Mouse (Mus musculus) ES-E14 (cell line): ENCODE measurements at regions not wholly inside any gene's neighbourhood (a gene's known extent, or its start where the extent isn't known, plus 50 kb on each side); places are given as distances from the start of the nearest gene placed in this dataset.

Experiments used
- DNase-seq: peaks from one replicate; pipeline ENCODE4 v3.0.0-alpha.2; 2013; ENCODE audit warnings: low read depth, low spot score
- H3K27ac ChIP-seq: 2 replicates; pipeline ENCODE4 v1.5.1; 2012; ENCODE audit warnings: low read depth, mild to moderate bottlenecking, low read length, moderate library complexity, mixed read lengths; ENCODE audit not compliant: poor library complexity, insufficient read depth, severe bottlenecking
- H3K36me3 ChIP-seq: 2 replicates; pipeline ENCODE4 v1.6.1; 2012; ENCODE audit warnings: mild to moderate bottlenecking, low read length, moderate library complexity, mixed read lengths; ENCODE audit not compliant: control insufficient read depth, poor library complexity, insufficient read depth, severe bottlenecking
- H3K4me1 ChIP-seq, 2 experiments: fragments of 150-350 bp in 1 of 2; sonication (generic) in 1 of 2; 2 replicates each; pipeline ENCODE4 v1.6.1; 2012; ENCODE audit warnings: low read length in 2 of 2, mild to moderate bottlenecking in 1 of 2, mixed read lengths in 1 of 2; ENCODE audit not compliant: control insufficient read depth in 2 of 2, insufficient read depth in 2 of 2, poor library complexity in 1 of 2
- H3K4me3 ChIP-seq, 2 experiments: fragments of 150-350 bp in 1 of 2; sonication (generic) in 1 of 2; 2 replicates each; pipeline ENCODE4 v1.5.1; 2012; ENCODE audit warnings: low read length in 2 of 2, low read depth in 1 of 2, mild to moderate bottlenecking in 1 of 2, mixed read lengths in 1 of 2; ENCODE audit not compliant: insufficient read depth in 1 of 2, poor library complexity in 1 of 2, severe bottlenecking in 1 of 2
- H3K9ac ChIP-seq: 2 replicates; pipeline ENCODE4 v1.6.1; 2012; ENCODE audit warnings: low read depth, mild to moderate bottlenecking, low read length, mixed read lengths; ENCODE audit not compliant: poor library complexity, insufficient read depth, severe bottlenecking
- H3K9me3 ChIP-seq: fragments of 150-350 bp; sonication (generic); 2 replicates; pipeline ENCODE4 v1.6.1; 2012; ENCODE audit warnings: low read depth, mild to moderate bottlenecking, low read length; ENCODE audit not compliant: control insufficient read depth, insufficient read depth
- CHD2 ChIP-seq: IDR thresholded peaks from 2 replicates; pipeline ENCODE4 v1.6.1; 2014; ENCODE audit warnings: mild to moderate bottlenecking, low read depth, low read length, inconsistent platforms
- HCFC1 ChIP-seq: IDR thresholded peaks from 2 replicates; pipeline ENCODE4 v1.6.1; 2012; ENCODE audit warnings: low read length, inconsistent platforms, borderline replicate concordance; ENCODE audit not compliant: insufficient read depth
- MAFK ChIP-seq: IDR thresholded peaks from 2 replicates; pipeline ENCODE4 v1.6.1; 2014; ENCODE audit warnings: mild to moderate bottlenecking, low read depth, low read length, inconsistent platforms; ENCODE audit not compliant: insufficient read depth
- ZC3H11A ChIP-seq: IDR thresholded peaks from 2 replicates; pipeline ENCODE4 v1.6.1; 2012; ENCODE audit warnings: low read depth, mild to moderate bottlenecking, inconsistent platforms, low read length, borderline replicate concordance
- ZNF384 ChIP-seq: IDR thresholded peaks from 2 replicates; pipeline ENCODE4 v1.6.1; 2012; ENCODE audit warnings: low read depth, low read length, inconsistent platforms
- in situ Hi-C, 2 experiments: fragments of 600-800 bp; cut with MboI; formaldehyde crosslinking; loops; one replicate each; pipeline ENCODE4 v1.15.1; 2025; ENCODE audit warnings: low sequenced_read_pairs in 2 of 2, inconsistent platforms in 1 of 2; ENCODE audit not compliant: unreplicated experiment in 2 of 2

GRCm38 (mm10) chr15:52433639-52434038 is 1451.1 kb upstream of the Gm7489 start:
- no peaks in the 10 kb centered on the region for H3K4me1 ChIP-seq
- no peak overlapping the region for H3K4me3 ChIP-seq
- TF ChIP-seq HCFC1 (no peak), CHD2 (no peak), MAFK (no peak), ZC3H11A (no peak), ZNF384 (no peak)
- H3K9me3 ChIP-seq: no peaks in the 10 kb centered on the region
- in situ Hi-C loops: no loop called here
- H3K9ac ChIP-seq: no peak overlapping the region
- H3K36me3 ChIP-seq: no peaks in the 10 kb centered on the region
- DNase-seq: no peak
- no peak overlapping the region for H3K27ac ChIP-seq

- H3K36me3 ChIP-seq: no peaks in the 10 kb centered on the region
- no peak for DNase-seq
- no peak overlapping the region for H3K27ac ChIP-seq
- H3K9me3 ChIP-seq: no peaks in the 10 kb centered on the region
- no peak overlapping the region for H3K4me3 ChIP-seq
- no peak for TF ChIP-seq HCFC1
- no peak for TF ChIP-seq MAFK
- no peak for TF ChIP-seq ZC3H11A
- no peak for TF ChIP-seq CHD2
- TF ChIP-seq ZNF384: no peak
- in situ Hi-C loops: no loop called here
- H3K4me1 ChIP-seq: no peaks in the 10 kb centered on the region
- no peak overlapping the region for H3K9ac ChIP-seq
Observed at GRCm38 (mm10) chr15:52438403-52438802, 1446.3 kb upstream of the Gm7489 start.

DNA sequence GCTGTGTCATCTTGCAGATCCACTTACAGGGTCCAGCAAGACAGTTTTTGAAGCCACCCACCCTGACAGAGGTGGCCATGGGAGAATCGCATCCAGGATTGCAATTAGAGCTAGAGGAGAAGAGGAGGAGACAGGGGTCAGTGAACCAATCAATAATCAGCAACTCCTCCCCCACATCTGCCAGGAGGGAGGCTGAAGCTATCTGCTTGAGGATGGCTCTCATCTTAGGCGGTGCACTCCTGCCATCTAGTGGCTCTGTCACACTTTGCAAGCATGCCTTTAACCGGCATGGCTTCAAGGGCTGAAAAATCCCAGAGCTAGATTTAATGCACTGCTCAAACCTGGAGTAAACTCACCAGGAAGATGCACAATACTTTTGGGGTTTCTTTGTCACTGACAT is 1425.9 kb upstream of the Gm7489 start:
- Histone ChIP-seq H3K4me1 (peaks cover 0 to 4% of the 10 kb centered on the region in 2 experiments; a peak in 1 of 4 replicates), H3K4me3 (no peak overlapping the region), H3K9me3 (no peaks in the 10 kb centered on the region), H3K9ac (no peak overlapping the region), H3K36me3 (no peaks in the 10 kb centered on the region), H3K27ac (no peak overlapping the region)
- peak; percentile 71 for DNase-seq
- in situ Hi-C loops: loop anchor here (10.0 to 25.0 kb wide), 2 partner anchors 546 to 554 kb away; no protein-coding TSS in a partner anchor
- no peak for TF ChIP-seq MAFK
- no peak for TF ChIP-seq HCFC1
- TF ChIP-seq ZC3H11A: peak; percentile 93

DNA sequence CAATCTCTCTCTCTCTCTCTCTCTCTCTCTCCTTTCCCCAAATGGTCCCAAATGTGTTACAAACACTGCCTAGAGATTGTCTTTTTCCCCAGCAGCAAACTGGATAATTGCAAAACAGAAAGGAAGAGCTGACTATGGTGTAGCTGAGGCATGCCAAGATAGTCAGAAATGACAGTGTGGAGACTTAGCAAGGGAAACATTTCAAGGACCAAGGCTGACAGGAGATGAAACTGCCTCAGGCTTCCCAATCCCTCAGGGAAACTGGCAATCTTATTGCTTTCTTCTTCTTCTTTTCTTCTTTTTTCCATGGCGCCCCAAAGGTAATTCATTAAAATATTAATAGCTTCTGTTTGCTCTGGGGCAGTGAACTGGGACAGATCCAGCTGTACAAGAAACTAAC is 1425.4 kb upstream of the Gm7489 start:
- in situ Hi-C loops: loop anchor here (10.0 to 25.0 kb wide), 2 partner anchors 547 to 555 kb away; no protein-coding TSS in a partner anchor
- Histone ChIP-seq H3K27ac (no peak overlapping the region), H3K4me1 (peaks cover under 1 to 5% of the 10 kb centered on the region in 2 experiments; a peak in 1 of 4 replicates), H3K4me3 (no peak overlapping the region), H3K9ac (no peak overlapping the region), H3K36me3 (no peaks in the 10 kb centered on the region), H3K9me3 (no peaks in the 10 kb centered on the region)
- no peak for TF ChIP-seq ZC3H11A
- no peak for TF ChIP-seq CHD2
- TF ChIP-seq HCFC1: no peak
- no peak for TF ChIP-seq ZNF384
- TF ChIP-seq MAFK: no peak
- no peak for DNase-seq
